Mouse (Mus musculus) forebrain, postnatal 0 days (tissue): ENCODE measurements around the gene Sugt1. TPM values are rescaled to one million over a fixed set of nuclear protein-coding genes. Genes with fewer than 3 reads are reported as not detected.

Source experiments
- ATAC-seq: fragments of 200-750 bp; cut with Nextera tagmentation; 2 replicates; pipeline ENCODE4 v1.8.0; 2017; ENCODE audit warnings: mild to moderate bottlenecking, moderate library complexity
- DNase-seq: peaks from one replicate; pipeline ENCODE4 v3.0.0-alpha.2; 2015
- H3K27ac ChIP-seq: fragments of 300-500 bp; sonication (generic); 2 replicates; pipeline ENCODE4 v1.5.1; 2014; ENCODE audit warnings: low read depth, mild to moderate bottlenecking, antibody characterized with exemption, low read length, moderate library complexity, mixed read lengths
- H3K27me3 ChIP-seq: fragments of 300-500 bp; sonication (generic); 2 replicates; pipeline ENCODE4 v1.6.1; 2014; ENCODE audit warnings: mild to moderate bottlenecking, low read length, mixed read lengths; ENCODE audit not compliant: insufficient read depth
- H3K36me3 ChIP-seq: fragments of 300-500 bp; sonication (generic); 2 replicates; pipeline ENCODE4 v1.6.1; 2014; ENCODE audit warnings: mild to moderate bottlenecking, moderate library complexity; ENCODE audit not compliant: insufficient read depth
- H3K4me1 ChIP-seq: fragments of 300-500 bp; sonication (generic); 2 replicates; pipeline ENCODE4 v1.6.1; 2014; ENCODE audit warnings: antibody characterized with exemption; ENCODE audit not compliant: insufficient read depth
- H3K4me2 ChIP-seq: fragments of 300-500 bp; sonication (generic); 2 replicates; pipeline ENCODE4 v1.6.1; 2014; ENCODE audit warnings: low read depth, mild to moderate bottlenecking, moderate library complexity
- H3K4me3 ChIP-seq: fragments of 300-500 bp; sonication (generic); 2 replicates; pipeline ENCODE4 v1.5.1; 2014; ENCODE audit warnings: low read depth, low read length, mixed read lengths
- H3K9ac ChIP-seq: fragments of 300-500 bp; sonication (generic); 2 replicates; pipeline ENCODE4 v1.6.1; 2014; ENCODE audit warnings: mild to moderate bottlenecking
- H3K9me3 ChIP-seq: fragments of 300-500 bp; sonication (generic); 2 replicates; pipeline ENCODE4 v1.6.1; 2016; ENCODE audit warnings: low read length
- CTCF ChIP-seq: sonication (generic); IDR thresholded peaks from 2 replicates; pipeline ENCODE4 v1.5.1; 2016; ENCODE audit warnings: antibody characterized with exemption, control low read depth, low read depth
- WGBS: fragments of 180-500 bp; shearing (Covaris S2); extraction: QIAGEN DNeasy Blood & Tissue Kit; methylation state at CpG from one replicate; pipeline ENCODE4 v1.1.7; 2014; 5-methylcytosine and 5-hydroxymethylcytosine counted together
- polyA plus RNA-seq: library from polyadenylated mRNA; unstranded; fragments of >200 nt; fragmentation: Nextera tagmentation; extraction: Ambion mirVana; gene quantifications from 2 replicates; pipeline ENCODE4 v1.2.1, GENCODE M21; 2015
- total RNA-seq: library from RNA; depleted of rRNA; stranded (reverse); fragments of >200 nt; gene quantifications from 2 replicates; pipeline ENCODE4 v1.2.3, GENCODE M21; 2014

The Sugt1 gene
- total and polyA plus RNA-seq, 2 experiments from 2014 or later: 41.5 to 93.7 TPM

DNA sequence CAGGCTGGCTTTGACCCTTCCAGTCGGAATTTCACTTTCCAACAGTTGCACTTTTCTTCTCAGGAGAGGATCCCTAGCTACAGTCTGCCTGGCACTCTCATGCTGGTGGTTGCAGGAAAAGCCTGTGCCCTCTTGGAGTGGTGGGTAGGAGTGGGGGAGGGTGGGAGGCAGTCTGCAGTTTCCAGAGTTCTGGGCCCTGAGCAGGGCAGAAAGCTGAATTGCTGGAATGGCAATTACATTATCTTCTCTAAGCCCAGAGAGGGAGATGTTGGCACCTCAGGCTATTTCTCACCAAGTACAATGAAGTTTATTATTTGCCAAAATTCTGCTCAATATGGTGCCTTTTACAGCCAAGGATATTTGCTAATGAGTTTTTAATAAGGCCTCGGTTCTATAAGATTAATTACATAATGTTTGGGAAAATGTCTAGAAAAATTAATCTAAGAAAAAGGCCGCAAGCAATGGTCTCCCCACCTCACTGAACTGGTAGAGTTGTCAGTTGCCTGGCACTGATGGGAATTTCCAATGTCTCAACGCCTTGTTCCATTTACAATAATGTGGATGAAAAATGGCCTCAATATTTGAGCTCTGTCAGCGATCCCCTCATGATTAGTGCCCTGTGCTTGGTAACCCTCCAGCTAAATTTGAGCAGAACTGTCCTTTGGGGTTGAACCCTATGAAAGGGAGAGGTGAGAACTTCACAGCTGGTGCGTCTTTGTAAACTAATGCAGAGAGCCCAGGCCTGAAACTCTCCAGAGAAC lies 71.4 kb downstream of the Sugt1 start:
- no peak overlapping the region for H3K4me3 ChIP-seq
- ATAC-seq (peak; percentile 47), DNase-seq (no peak)
- no peak overlapping the region for H3K9ac ChIP-seq
- no peak overlapping the region for H3K4me2 ChIP-seq
- H3K4me1 ChIP-seq: peaks cover 10% of the 10 kb centered on the region; the same call in 1 of the 2 replicates
- no peaks in the 10 kb centered on the region for H3K9me3 ChIP-seq
- no peaks in the 10 kb centered on the region for H3K36me3 ChIP-seq
- no peak for TF ChIP-seq CTCF
- 61% methylated on average over 6 of the region's 6 CpGs for WGBS
- peak overlapping the region; percentile 62 for H3K27ac ChIP-seq
- H3K27me3 ChIP-seq: no peaks in the 10 kb centered on the region

DNA sequence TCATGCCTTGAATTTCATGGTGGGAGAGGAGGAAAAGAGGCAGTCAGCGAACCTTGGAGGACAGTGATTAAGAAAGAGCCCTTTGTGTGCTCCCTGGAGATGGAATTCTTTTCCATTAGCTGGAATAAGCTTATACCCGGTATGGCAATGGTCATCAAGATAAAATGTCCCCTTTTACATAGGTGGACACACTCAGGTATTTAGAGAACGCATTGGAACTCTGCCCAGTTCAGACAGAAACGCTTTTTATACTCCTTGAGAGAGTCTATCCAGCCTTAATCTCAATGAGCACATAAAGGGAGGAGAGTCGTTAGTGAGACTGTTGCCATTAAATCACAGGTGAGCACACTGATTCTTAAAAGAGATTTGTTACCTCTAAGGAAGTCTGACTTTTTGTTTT lies 73.0 kb downstream of the Sugt1 start:
- H3K4me2 ChIP-seq: no peak overlapping the region
- DNase-seq (no peak), ATAC-seq (no peak)
- WGBS: 31% methylated on average over 5 of the region's 5 CpGs
- H3K36me3 ChIP-seq: no peaks in the 10 kb centered on the region
- H3K4me3 ChIP-seq: no peak overlapping the region
- peak overlapping the region; percentile 52; the same call in 1 of the 2 replicates for H3K27ac ChIP-seq
- TF ChIP-seq CTCF: no peak
- no peak overlapping the region for H3K9ac ChIP-seq
- no peaks in the 10 kb centered on the region for H3K9me3 ChIP-seq
- peaks cover 10% of the 10 kb centered on the region; the same call in 1 of the 2 replicates for H3K4me1 ChIP-seq
- no peaks in the 10 kb centered on the region for H3K27me3 ChIP-seq

DNA sequence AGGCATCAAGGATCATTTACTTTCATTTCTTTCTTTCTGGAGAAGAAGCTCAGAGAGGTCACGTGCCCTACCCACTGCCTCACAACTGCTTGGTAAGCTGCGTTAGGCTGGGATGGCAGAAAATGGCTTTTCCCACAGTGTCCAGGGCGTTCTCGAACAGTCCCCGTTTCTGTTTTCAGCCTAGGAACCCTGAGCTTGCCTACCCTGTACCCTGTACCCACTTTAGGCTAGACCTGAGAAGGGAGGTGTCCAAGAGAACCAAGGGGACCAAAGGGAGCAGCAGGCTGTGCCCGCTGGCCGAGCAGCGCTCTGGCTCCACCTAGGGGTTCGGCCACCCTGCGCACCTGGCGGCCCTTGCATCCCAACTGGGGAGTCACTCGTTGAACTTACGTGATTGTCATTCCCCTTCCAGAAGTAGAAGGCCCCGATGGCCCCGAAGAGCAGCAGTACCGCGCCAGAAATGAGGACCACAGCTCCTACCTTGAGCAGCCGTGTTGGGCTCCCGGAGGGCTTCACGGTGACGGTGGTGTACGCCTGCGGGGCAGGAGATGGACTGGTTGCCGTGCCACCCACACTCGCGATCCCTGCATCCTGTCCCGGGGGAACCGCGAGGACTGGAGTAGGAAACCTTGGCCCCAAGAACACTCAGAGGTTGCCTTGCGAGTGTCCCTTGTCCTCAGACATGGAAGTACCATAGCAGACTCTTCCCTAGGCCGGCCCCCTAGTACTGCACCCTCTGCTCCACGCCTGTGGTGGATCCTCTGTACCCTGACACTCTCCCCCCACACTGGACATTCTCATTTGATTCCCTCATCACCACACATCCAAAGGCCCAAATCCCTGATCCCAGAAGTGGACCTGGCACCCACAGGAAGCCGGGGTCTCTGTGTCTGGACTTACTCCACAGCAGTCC lies 73.8 kb downstream of the Sugt1 start:
- no peak for DNase-seq
- no peak overlapping the region for H3K27ac ChIP-seq
- no peak overlapping the region for H3K4me3 ChIP-seq
- no peak overlapping the region for H3K9ac ChIP-seq
- H3K9me3 ChIP-seq: no peaks in the 10 kb centered on the region
- 19% methylated on average over 33 of the region's 33 CpGs for WGBS
- H3K4me2 ChIP-seq: peak overlapping the region; percentile 20; the same call in 1 of the 2 replicates
- peak; percentile 38 for ATAC-seq
- no peaks in the 10 kb centered on the region for H3K27me3 ChIP-seq
- peaks cover 10% of the 10 kb centered on the region; the same call in 1 of the 2 replicates for H3K4me1 ChIP-seq
- peak; percentile 62 for TF ChIP-seq CTCF
- H3K36me3 ChIP-seq: no peaks in the 10 kb centered on the region

DNA sequence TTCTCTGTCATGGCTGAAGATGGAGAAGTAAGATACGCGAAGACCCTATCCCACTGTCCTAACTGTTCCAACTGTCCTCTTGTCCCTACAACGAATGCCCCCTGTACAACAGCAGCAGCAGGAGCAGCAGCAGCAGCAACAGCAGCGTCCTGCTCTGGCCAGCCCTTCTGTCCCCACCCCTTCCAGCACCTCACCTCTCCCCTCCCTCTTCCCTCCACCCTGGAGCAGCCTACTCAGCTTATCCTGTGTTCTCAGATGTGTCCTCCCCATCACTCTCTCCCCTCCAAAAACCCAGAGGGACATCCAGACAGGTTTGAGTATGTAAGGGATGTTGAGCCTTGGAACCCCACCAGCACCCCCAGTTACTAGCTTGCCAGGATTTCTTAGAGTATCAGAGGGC lies 74.5 kb downstream of the Sugt1 start, which contains the start of gene Cnmd:
Gene Cnmd, minus strand, starts transcription at position 170 of the 400 bp plus-strand sequence.
- Histone ChIP-seq H3K27me3 (no peaks in the 10 kb centered on the region), H3K4me3 (no peak within 1 kb of the TSS), H3K9ac (no peak within 1 kb of the TSS), H3K27ac (no peak within 1 kb of the TSS), H3K36me3 (no peaks in the 10 kb centered on the region), H3K4me2 (peak within 1 kb of the TSS; percentile 20; the same call in 1 of the 2 replicates), H3K9me3 (no peaks in the 10 kb centered on the region), H3K4me1 (peaks cover 10% of the 10 kb centered on the region; the same call in 1 of the 2 replicates)
- TF ChIP-seq CTCF: no peak
- no peak for ATAC-seq
- 69% methylated on average over 4 of the region's 4 CpGs for WGBS
- no peak for DNase-seq

DNA sequence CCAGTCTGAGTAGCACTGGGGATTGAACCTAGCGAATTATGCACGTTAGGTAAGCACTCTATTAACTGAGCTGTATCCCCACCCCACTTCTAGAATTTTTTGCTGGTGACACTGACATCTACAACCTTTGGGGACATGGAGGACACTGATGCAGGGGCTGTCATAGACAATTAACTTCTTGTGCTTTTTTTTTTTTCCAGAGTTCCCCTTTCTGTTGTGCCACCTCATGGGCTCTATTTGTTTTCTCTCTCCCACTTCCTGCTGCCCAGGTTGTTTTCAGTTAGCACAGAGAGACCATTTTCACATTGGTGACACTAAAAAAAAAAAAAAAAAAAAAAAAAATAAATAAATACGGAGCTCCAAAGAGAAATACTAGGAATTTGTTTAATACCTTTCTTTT lies 83.5 kb downstream of the Sugt1 start:
- no peak for TF ChIP-seq CTCF
- H3K36me3 ChIP-seq: no peaks in the 10 kb centered on the region
- H3K4me3 ChIP-seq: no peak overlapping the region
- H3K27ac ChIP-seq: no peak overlapping the region
- no peak overlapping the region for H3K9ac ChIP-seq
- H3K27me3 ChIP-seq: no peaks in the 10 kb centered on the region
- WGBS: 90% methylated on average over 3 of the region's 3 CpGs
- H3K9me3 ChIP-seq: no peaks in the 10 kb centered on the region
- no peaks in the 10 kb centered on the region for H3K4me1 ChIP-seq
- ATAC-seq: no peak
- no peak overlapping the region for H3K4me2 ChIP-seq
- no peak for DNase-seq

DNA sequence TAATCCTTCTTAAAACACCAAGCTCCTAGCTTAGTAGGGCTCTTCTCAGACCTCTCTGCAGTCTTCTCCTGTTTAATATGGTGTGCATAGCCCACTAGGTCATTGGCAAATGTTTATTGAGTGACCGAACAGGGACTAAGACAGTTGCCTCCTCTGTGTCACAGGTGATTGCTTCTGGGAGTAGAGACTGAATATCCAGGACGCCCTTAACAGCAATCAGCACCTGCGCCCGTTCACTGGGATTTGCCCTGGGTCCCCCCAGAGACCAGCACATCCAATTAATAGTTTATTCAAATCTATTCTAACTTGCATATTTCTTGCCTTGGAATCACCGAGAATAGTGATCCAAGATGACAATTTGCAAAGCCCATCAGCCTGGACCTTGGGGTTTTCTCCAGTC lies 85.1 kb downstream of the Sugt1 start:
- no peaks in the 10 kb centered on the region for H3K4me1 ChIP-seq
- DNase-seq (no peak), ATAC-seq (no peak)
- no peak overlapping the region for H3K27ac ChIP-seq
- 85% methylated on average over 5 of the region's 5 CpGs for WGBS
- no peaks in the 10 kb centered on the region for H3K9me3 ChIP-seq
- no peak overlapping the region for H3K4me2 ChIP-seq
- no peaks in the 10 kb centered on the region for H3K27me3 ChIP-seq
- TF ChIP-seq CTCF: no peak
- H3K36me3 ChIP-seq: no peaks in the 10 kb centered on the region
- H3K4me3 ChIP-seq: no peak overlapping the region
- H3K9ac ChIP-seq: no peak overlapping the region
